Mouse (Mus musculus): ENCODE results near the gene Mmd.
A peak's percentile ranks its signal among the peaks of the same experiment; 100 is the strongest.

Gene Mmd

GRCm38 (mm10) chr11:90249025-90249650 lies at the start of gene Mmd:
Mmd (plus strand) TSS chr11:90249456.
- ATAC-seq (ENCODE audit: insufficient number of reproducible peaks, low FRiP score, low TSS enrichment): peak; percentile 99

GRCm38 (mm10) chr11:90200826-90201225 lies 48.4 kb upstream of the Mmd start:
- ATAC-seq (ENCODE audit: insufficient number of reproducible peaks, low FRiP score, low TSS enrichment): no peak

- no peak for ATAC-seq (ENCODE audit: insufficient number of reproducible peaks, low FRiP score, low TSS enrichment)
Measured at GRCm38 (mm10) chr11:90214246-90214645, 35.0 kb upstream of the Mmd start.

- ATAC-seq (ENCODE audit: insufficient number of reproducible peaks, low FRiP score, low TSS enrichment): no peak
Measured at GRCm38 (mm10) chr11:90220022-90220645, 29.1 kb upstream of the Mmd start.

- no peak for ATAC-seq (ENCODE audit: insufficient number of reproducible peaks, low FRiP score, low TSS enrichment)
Measured at GRCm38 (mm10) chr11:90220750-90221149, 28.5 kb upstream of the Mmd start.

GRCm38 (mm10) chr11:90224914-90225470 lies 24.3 kb upstream of the Mmd start:
- ATAC-seq (ENCODE audit: insufficient number of reproducible peaks, low FRiP score, low TSS enrichment): no peak

- no peak for ATAC-seq (ENCODE audit: insufficient number of reproducible peaks, low FRiP score, low TSS enrichment)
Measured at GRCm38 (mm10) chr11:90227000-90227922, 22.0 kb upstream of the Mmd start.

GRCm38 (mm10) chr11:90228251-90228949 lies 20.9 kb upstream of the Mmd start:
- no peak for ATAC-seq (ENCODE audit: insufficient number of reproducible peaks, low FRiP score, low TSS enrichment)

- no peak for ATAC-seq (ENCODE audit: insufficient number of reproducible peaks, low FRiP score, low TSS enrichment)
Measured at GRCm38 (mm10) chr11:90229800-90230199, 19.5 kb upstream of the Mmd start.

- ATAC-seq (ENCODE audit: insufficient number of reproducible peaks, low FRiP score, low TSS enrichment): no peak
Measured at GRCm38 (mm10) chr11:90230671-90231070, 18.6 kb upstream of the Mmd start.

- no peak for ATAC-seq (ENCODE audit: insufficient number of reproducible peaks, low FRiP score, low TSS enrichment)
Measured at GRCm38 (mm10) chr11:90231631-90232030, 17.6 kb upstream of the Mmd start.

GRCm38 (mm10) chr11:90232685-90233084 lies 16.6 kb upstream of the Mmd start:
- no peak for ATAC-seq (ENCODE audit: insufficient number of reproducible peaks, low FRiP score, low TSS enrichment)

GRCm38 (mm10) chr11:90235221-90235620 lies 14.0 kb upstream of the Mmd start:
- ATAC-seq (ENCODE audit: insufficient number of reproducible peaks, low FRiP score, low TSS enrichment): no peak

- ATAC-seq (ENCODE audit: insufficient number of reproducible peaks, low FRiP score, low TSS enrichment): no peak
Measured at GRCm38 (mm10) chr11:90237616-90238015, 11.6 kb upstream of the Mmd start.

- ATAC-seq (ENCODE audit: insufficient number of reproducible peaks, low FRiP score, low TSS enrichment): no peak
Measured at GRCm38 (mm10) chr11:90238657-90239056, 10.6 kb upstream of the Mmd start.

GRCm38 (mm10) chr11:90240652-90241330 lies 8.5 kb upstream of the Mmd start:
- ATAC-seq (ENCODE audit: insufficient number of reproducible peaks, low FRiP score, low TSS enrichment): no peak

- ATAC-seq (ENCODE audit: insufficient number of reproducible peaks, low FRiP score, low TSS enrichment): no peak
Measured at GRCm38 (mm10) chr11:90241874-90242273, 7.4 kb upstream of the Mmd start.

- no peak for ATAC-seq (ENCODE audit: insufficient number of reproducible peaks, low FRiP score, low TSS enrichment)
Measured at GRCm38 (mm10) chr11:90243300-90243699, 6.0 kb upstream of the Mmd start.

GRCm38 (mm10) chr11:90245630-90246029 lies 3.6 kb upstream of the Mmd start:
- no peak for ATAC-seq (ENCODE audit: insufficient number of reproducible peaks, low FRiP score, low TSS enrichment)

GRCm38 (mm10) chr11:90246676-90247075 lies 2.6 kb upstream of the Mmd start:
- no peak for ATAC-seq (ENCODE audit: insufficient number of reproducible peaks, low FRiP score, low TSS enrichment)
